Mouse (Mus musculus) lung, adult 2 months (tissue): ENCODE results near the gene B3gnt4.

Experiments used
- CTCF ChIP-seq: fragments of 200-500 bp; IDR thresholded peaks from 2 replicates; pipeline ENCODE4 v1.5.1; 2011; ENCODE audit warnings: mild to moderate bottlenecking, low read length, control low read depth; ENCODE audit not compliant: insufficient read depth
- POLR2A ChIP-seq: fragments of 200-500 bp; IDR thresholded peaks from 2 replicates; pipeline ENCODE4 v1.6.1; 2011; ENCODE audit warnings: low read depth, mild to moderate bottlenecking, control low read depth, low read length, borderline replicate concordance; ENCODE audit errors: extremely low read depth

- TF ChIP-seq CTCF (no peak), POLR2A (no peak)
These were observed 23.5 kb downstream of the B3gnt4 start for GRCm38 (mm10) chr5:123533801-123534200.
